Mouse (Mus musculus): ENCODE measurements at regions not wholly inside any gene's neighbourhood (a gene's known extent, or its start where the extent isn't known, plus 50 kb on each side); places are given as distances from the start of the nearest gene placed in this dataset.
A peak's percentile ranks its signal among the peaks of the same experiment; 100 is the strongest.

DNA sequence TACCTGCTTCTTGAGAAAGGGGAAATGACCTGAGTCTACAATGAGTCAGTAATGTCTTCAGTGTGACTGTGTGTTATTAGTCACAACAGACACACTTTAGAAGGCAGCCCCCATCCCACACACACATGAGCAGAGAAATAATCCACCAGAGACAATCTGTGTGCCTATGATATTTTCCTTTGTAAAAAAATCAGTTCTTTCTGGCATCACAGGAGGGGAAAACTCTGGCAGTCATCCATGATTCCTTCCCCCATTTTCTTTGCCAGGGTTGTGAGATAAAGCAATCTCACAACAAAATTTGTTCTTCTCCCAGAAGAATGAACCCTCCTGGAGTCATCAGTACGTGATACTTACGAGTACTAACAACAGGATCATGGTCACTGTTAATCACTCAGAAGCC, 236.2 kb downstream of the 1500009L16Rik start:
- Histone ChIP-seq H3K4me2 (replicated peaks; ENCODE audit: low read depth) (no peak overlapping the region), H3K27me3 (ENCODE audit: control insufficient read depth, insufficient read depth, low read length) (no peaks in the 10 kb centered on the region), H3K9ac (ENCODE audit: low read length) (no peak overlapping the region), H3K4me3 (ENCODE audit: low read depth, low read length) (no peak overlapping the region), H3K4me1 (replicated peaks; ENCODE audit: control insufficient read depth, insufficient read depth) (no peaks in the 10 kb centered on the region), H3K36me3 (ENCODE audit: control insufficient read depth, insufficient read depth, low read length) (no peaks in the 10 kb centered on the region), H3K27ac (replicated peaks) (no peak overlapping the region), H3K9me3 (ENCODE audit: control insufficient read depth, low read length) (no peaks in the 10 kb centered on the region)
- no peak for TF ChIP-seq CTCF (IDR thresholded peaks at IDR 0.05; ENCODE audit: low read depth)
- WGBS: 83% methylated on average over 2 of the region's 2 CpGs
- ATAC-seq (ENCODE audit: low FRiP score, low TSS enrichment) (no peak), DNase-seq (ENCODE audit: low spot score) (no peak)

DNA sequence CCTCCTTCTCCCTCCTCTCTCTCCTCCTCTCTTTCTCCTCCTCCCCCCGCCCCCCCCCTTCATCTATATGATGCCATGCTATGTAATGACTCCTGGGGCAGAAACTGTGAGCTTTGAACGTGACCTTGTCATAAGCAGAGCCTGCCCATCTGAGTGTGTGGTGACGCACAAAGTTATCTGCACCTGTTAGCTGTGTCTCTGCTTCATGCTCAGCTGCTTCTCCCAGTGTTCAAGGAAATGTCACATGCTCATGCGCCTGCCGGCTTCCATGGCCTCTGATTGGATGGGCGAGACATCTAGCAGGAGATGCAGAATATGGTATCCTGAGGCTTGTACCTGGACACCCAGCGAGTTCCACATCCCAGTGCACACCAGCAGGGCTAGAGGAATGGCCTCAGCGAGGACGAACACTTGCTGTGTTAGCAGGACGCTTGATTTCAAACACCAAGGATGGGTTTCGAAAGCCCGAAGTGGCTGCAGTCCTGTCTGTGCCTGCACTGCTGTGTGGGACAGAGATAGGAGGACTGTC, 240.6 kb downstream of the 1500009L16Rik start:
- H3K4me1 ChIP-seq (replicated peaks; ENCODE audit: control insufficient read depth, insufficient read depth): no peaks in the 10 kb centered on the region
- H3K4me3 ChIP-seq (ENCODE audit: low read depth, low read length): no peak overlapping the region
- H3K4me2 ChIP-seq (replicated peaks; ENCODE audit: low read depth): no peak overlapping the region
- no peak overlapping the region for H3K27ac ChIP-seq (replicated peaks)
- DNase-seq (ENCODE audit: low spot score) (no peak), ATAC-seq (ENCODE audit: low FRiP score, low TSS enrichment) (no peak)
- no peaks in the 10 kb centered on the region for H3K27me3 ChIP-seq (ENCODE audit: control insufficient read depth, insufficient read depth, low read length)
- no peak overlapping the region for H3K9ac ChIP-seq (ENCODE audit: low read length)
- 85% methylated on average over 12 of the region's 12 CpGs for WGBS
- no peaks in the 10 kb centered on the region for H3K9me3 ChIP-seq (ENCODE audit: control insufficient read depth, low read length)
- H3K36me3 ChIP-seq (ENCODE audit: control insufficient read depth, insufficient read depth, low read length): no peaks in the 10 kb centered on the region
- TF ChIP-seq CTCF (IDR thresholded peaks at IDR 0.05; ENCODE audit: low read depth) (no peak), EP300 (optimal IDR thresholded peaks at IDR 0.05) (no peak)

DNA sequence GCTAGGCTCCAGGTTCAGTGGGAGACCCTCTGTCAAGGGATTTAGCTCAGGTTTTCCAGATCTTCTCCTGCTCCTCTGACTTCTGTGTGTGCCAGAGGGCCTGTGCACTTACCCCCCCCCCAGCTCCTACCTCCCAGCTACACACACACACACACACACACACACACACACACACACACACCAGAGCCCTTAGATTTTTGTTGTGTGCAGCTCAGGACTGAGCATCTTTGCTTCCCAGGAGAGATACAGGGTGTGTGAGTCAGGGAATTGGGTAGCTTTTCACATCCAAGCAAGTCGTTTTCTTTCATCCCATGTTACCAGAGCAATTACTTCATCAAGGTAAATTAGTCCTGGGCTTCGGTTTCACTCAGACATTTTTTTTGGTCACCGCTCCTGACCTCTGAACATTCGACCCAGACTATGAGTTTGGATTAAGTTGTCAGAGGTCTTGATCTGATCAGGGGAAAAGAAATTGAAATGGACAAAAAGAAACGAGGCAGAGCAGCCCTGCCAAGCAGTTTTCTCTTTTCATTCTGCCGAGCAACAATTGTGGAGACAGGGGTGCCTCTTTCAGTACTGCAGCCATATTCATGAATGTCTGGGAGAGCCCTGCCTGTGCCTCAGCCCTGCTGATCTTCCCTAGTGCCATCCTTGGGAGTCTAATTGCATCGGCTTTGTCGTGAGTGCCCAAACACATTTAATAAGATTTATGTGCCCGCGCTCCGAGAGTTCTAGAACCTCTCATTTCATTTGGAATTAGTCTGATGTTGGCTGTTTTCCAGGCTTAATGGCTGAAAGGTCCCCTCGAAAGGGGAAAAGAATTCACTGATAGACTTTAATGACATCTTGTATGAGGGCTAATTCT, 241.3 kb downstream of the 1500009L16Rik start:
- no peak overlapping the region for H3K4me3 ChIP-seq (ENCODE audit: low read depth, low read length)
- no peak overlapping the region for H3K9ac ChIP-seq (ENCODE audit: low read length)
- DNase-seq (ENCODE audit: low spot score) (no peak), ATAC-seq (ENCODE audit: low FRiP score, low TSS enrichment) (no peak)
- TF ChIP-seq EP300 (optimal IDR thresholded peaks at IDR 0.05) (no peak), CTCF (IDR thresholded peaks at IDR 0.05; ENCODE audit: low read depth) (no peak)
- H3K27ac ChIP-seq (replicated peaks): no peak overlapping the region
- H3K36me3 ChIP-seq (ENCODE audit: control insufficient read depth, insufficient read depth, low read length): no peaks in the 10 kb centered on the region
- no peaks in the 10 kb centered on the region for H3K9me3 ChIP-seq (ENCODE audit: control insufficient read depth, low read length)
- 36% methylated on average over 12 of the region's 12 CpGs for WGBS
- no peak overlapping the region for H3K4me2 ChIP-seq (replicated peaks; ENCODE audit: low read depth)
- H3K27me3 ChIP-seq (ENCODE audit: control insufficient read depth, insufficient read depth, low read length): no peaks in the 10 kb centered on the region
- no peaks in the 10 kb centered on the region for H3K4me1 ChIP-seq (replicated peaks; ENCODE audit: control insufficient read depth, insufficient read depth)

DNA sequence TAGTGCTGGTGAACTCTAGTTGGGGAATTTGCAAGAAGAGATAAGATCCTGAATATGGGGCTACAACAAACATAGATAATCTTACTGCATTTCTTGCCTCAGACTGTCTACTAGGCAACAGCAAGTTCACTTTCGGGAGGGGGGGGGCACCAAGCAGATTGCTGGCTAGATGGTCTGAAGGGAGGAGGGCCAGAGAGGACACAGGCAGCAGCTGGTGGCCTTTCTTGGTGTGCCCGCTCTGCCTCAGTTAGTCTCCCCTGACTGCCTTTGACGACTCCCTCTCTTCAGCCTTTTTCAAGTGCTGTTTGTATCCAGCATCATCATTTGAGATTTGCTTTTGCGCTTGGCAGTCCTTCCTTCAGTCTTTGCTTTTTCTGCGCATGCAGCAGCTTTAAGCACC, 242.2 kb downstream of the 1500009L16Rik start:
- H3K9me3 ChIP-seq (ENCODE audit: control insufficient read depth, low read length): no peaks in the 10 kb centered on the region
- no peak overlapping the region for H3K9ac ChIP-seq (ENCODE audit: low read length)
- ATAC-seq (ENCODE audit: low FRiP score, low TSS enrichment): no peak
- H3K36me3 ChIP-seq (ENCODE audit: control insufficient read depth, insufficient read depth, low read length): no peaks in the 10 kb centered on the region
- H3K4me2 ChIP-seq (replicated peaks; ENCODE audit: low read depth): no peak overlapping the region
- WGBS: 55% methylated on average over 5 of the region's 5 CpGs
- no peaks in the 10 kb centered on the region for H3K27me3 ChIP-seq (ENCODE audit: control insufficient read depth, insufficient read depth, low read length)
- no peak overlapping the region for H3K4me3 ChIP-seq (ENCODE audit: low read depth, low read length)
- TF ChIP-seq EP300 (optimal IDR thresholded peaks at IDR 0.05): no peak
- TF ChIP-seq CTCF (IDR thresholded peaks at IDR 0.05; ENCODE audit: low read depth): no peak
- no peaks in the 10 kb centered on the region for H3K4me1 ChIP-seq (replicated peaks; ENCODE audit: control insufficient read depth, insufficient read depth)
- DNase-seq (ENCODE audit: low spot score): no peak
- no peak overlapping the region for H3K27ac ChIP-seq (replicated peaks)

DNA sequence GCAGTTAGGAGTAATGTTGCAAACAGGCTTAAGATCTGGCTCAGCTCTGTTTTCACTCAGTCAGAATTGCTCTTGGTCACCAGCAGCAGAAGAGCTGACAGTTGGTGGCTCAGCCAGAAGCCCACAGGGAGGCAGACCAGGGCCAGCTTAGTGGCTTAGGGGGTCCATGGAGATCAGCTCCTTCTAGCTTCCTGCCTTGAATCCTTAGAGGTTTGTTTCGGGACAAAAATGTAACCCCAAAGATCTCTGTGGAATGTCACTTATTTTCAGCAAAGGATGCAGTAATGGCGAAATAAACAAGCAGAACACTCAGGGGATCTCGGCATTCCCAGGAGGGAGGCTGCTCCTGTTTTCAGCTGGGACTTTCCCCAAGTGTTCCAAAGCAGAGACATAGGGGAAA, 247.8 kb downstream of the 1500009L16Rik start:
- Histone ChIP-seq H3K4me3 (ENCODE audit: low read depth, low read length) (no peak overlapping the region), H3K27ac (replicated peaks) (no peak overlapping the region), H3K4me2 (replicated peaks; ENCODE audit: low read depth) (no peak overlapping the region), H3K27me3 (ENCODE audit: control insufficient read depth, insufficient read depth, low read length) (no peaks in the 10 kb centered on the region), H3K36me3 (ENCODE audit: control insufficient read depth, insufficient read depth, low read length) (no peaks in the 10 kb centered on the region), H3K4me1 (replicated peaks; ENCODE audit: control insufficient read depth, insufficient read depth) (no peaks in the 10 kb centered on the region), H3K9ac (ENCODE audit: low read length) (no peak overlapping the region), H3K9me3 (ENCODE audit: control insufficient read depth, low read length) (no peaks in the 10 kb centered on the region)
- no peak for DNase-seq (ENCODE audit: low spot score)
- TF ChIP-seq CTCF (IDR thresholded peaks at IDR 0.05; ENCODE audit: low read depth): peak; percentile 39
- no peak for TF ChIP-seq EP300 (optimal IDR thresholded peaks at IDR 0.05)
- ATAC-seq (ENCODE audit: low FRiP score, low TSS enrichment): no peak
- 50% methylated on average over 3 of the region's 3 CpGs for WGBS

DNA sequence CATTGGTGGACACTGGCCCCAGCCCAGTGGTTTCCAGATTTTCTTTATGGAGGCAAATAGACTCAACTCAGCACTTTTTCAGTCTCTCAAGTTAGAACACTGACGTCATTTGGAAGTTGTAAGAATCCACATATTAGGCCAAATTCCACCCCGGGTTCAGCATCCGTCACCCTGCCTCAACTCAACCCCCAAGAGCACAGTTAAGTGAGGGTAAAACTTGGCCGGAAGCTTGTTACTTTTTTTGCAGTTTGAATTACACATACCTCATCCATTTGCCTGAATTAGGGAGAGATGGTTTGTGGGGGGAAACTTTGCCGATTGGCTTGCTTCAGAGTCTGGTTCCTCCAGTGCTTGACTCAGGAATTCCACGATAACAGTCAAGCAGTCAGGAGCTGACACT, 251.9 kb downstream of the 1500009L16Rik start:
- Histone ChIP-seq H3K36me3 (ENCODE audit: control insufficient read depth, insufficient read depth, low read length) (no peaks in the 10 kb centered on the region), H3K4me2 (replicated peaks; ENCODE audit: low read depth) (no peak overlapping the region), H3K4me1 (replicated peaks; ENCODE audit: control insufficient read depth, insufficient read depth) (no peaks in the 10 kb centered on the region), H3K4me3 (ENCODE audit: low read depth, low read length) (no peak overlapping the region), H3K9me3 (ENCODE audit: control insufficient read depth, low read length) (no peaks in the 10 kb centered on the region), H3K27me3 (ENCODE audit: control insufficient read depth, insufficient read depth, low read length) (no peaks in the 10 kb centered on the region), H3K9ac (ENCODE audit: low read length) (no peak overlapping the region), H3K27ac (replicated peaks) (no peak overlapping the region)
- WGBS: 62% methylated on average over 6 of the region's 6 CpGs
- ATAC-seq (ENCODE audit: low FRiP score, low TSS enrichment) (no peak), DNase-seq (ENCODE audit: low spot score) (no peak)
- TF ChIP-seq CTCF (IDR thresholded peaks at IDR 0.05; ENCODE audit: low read depth): no peak
- no peak for TF ChIP-seq EP300 (optimal IDR thresholded peaks at IDR 0.05)
